Mouse (Mus musculus) fibroblast of lung, adult 2 months (primary cell): ENCODE results near the gene Cdh4.

Source experiments
- DNase-seq: peaks from one replicate; pipeline ENCODE4 v3.0.0-alpha.2; 2011; ENCODE audit warnings: low read depth

Cdh4 gene

GRCm38 (mm10) chr2:179792426-179793133 lies 350.3 kb downstream of the Cdh4 start:
- no peak for DNase-seq

- DNase-seq: no peak
Observed at GRCm38 (mm10) chr2:179794354-179794753, 352.1 kb downstream of the Cdh4 start.

- no peak for DNase-seq
Observed at GRCm38 (mm10) chr2:179795452-179795851, 353.2 kb downstream of the Cdh4 start.

GRCm38 (mm10) chr2:179799906-179800532 lies 357.8 kb downstream of the Cdh4 start:
- DNase-seq: no peak

GRCm38 (mm10) chr2:179801042-179801441 lies 358.8 kb downstream of the Cdh4 start:
- no peak for DNase-seq

- DNase-seq: no peak
Observed at GRCm38 (mm10) chr2:179802411-179802810, 360.2 kb downstream of the Cdh4 start.

GRCm38 (mm10) chr2:179811086-179811485 lies 368.9 kb downstream of the Cdh4 start:
- DNase-seq: no peak

- DNase-seq: no peak
Observed at GRCm38 (mm10) chr2:179813035-179813827, 371.0 kb downstream of the Cdh4 start.

- no peak for DNase-seq
Observed at GRCm38 (mm10) chr2:179824776-179825326, 382.6 kb downstream of the Cdh4 start.

GRCm38 (mm10) chr2:179828968-179829367 lies 386.7 kb downstream of the Cdh4 start:
- DNase-seq: no peak

- no peak for DNase-seq
Observed at GRCm38 (mm10) chr2:179829972-179830371, 387.7 kb downstream of the Cdh4 start.

GRCm38 (mm10) chr2:179834892-179835291 lies 392.7 kb downstream of the Cdh4 start:
- no peak for DNase-seq

GRCm38 (mm10) chr2:179835570-179835969 lies 393.3 kb downstream of the Cdh4 start:
- DNase-seq: no peak

GRCm38 (mm10) chr2:179837186-179837585 lies 395.0 kb downstream of the Cdh4 start:
- DNase-seq: no peak

- no peak for DNase-seq
Observed at GRCm38 (mm10) chr2:179838036-179838435, 395.8 kb downstream of the Cdh4 start.

- DNase-seq: no peak
Observed at GRCm38 (mm10) chr2:179842610-179843389, 400.6 kb downstream of the Cdh4 start.

- DNase-seq: no peak
Observed at GRCm38 (mm10) chr2:179849732-179850131, 407.5 kb downstream of the Cdh4 start.

GRCm38 (mm10) chr2:179852169-179852568 lies 409.9 kb downstream of the Cdh4 start:
- no peak for DNase-seq

- DNase-seq: no peak
Observed at GRCm38 (mm10) chr2:179852862-179853261, 410.6 kb downstream of the Cdh4 start.

- DNase-seq: no peak
Observed at GRCm38 (mm10) chr2:179853892-179854291, 411.7 kb downstream of the Cdh4 start.

GRCm38 (mm10) chr2:179857086-179857485 lies 414.9 kb downstream of the Cdh4 start:
- no peak for DNase-seq

GRCm38 (mm10) chr2:179862676-179863075 lies 420.4 kb downstream of the Cdh4 start:
- no peak for DNase-seq
